Comparison of ENCODE assay signal across 8 mouse cellular contexts in genomic region chr9:50727925-50728651, GRCm38 (mm10). TPM values are rescaled to one million over a fixed set of nuclear protein-coding genes. Genes with fewer than 3 reads are reported as not detected.
DNase-seq lines count a peak whose midpoint lies in the region; ATAC-seq and TF ChIP-seq lines count a peak whose summit lies in the region.

No protein-coding gene starts in this region.

- H3K36me3 ChIP-seq in ES-Bruce4 (ENCODE audit: control insufficient read depth, insufficient read depth, low read length, poor library complexity, severe bottlenecking): no peaks in the 10 kb centered on the region
- H3K36me3 ChIP-seq in forebrain, embryonic 13.5 days (ENCODE audit: poor library complexity, severe bottlenecking): no peaks in the 10 kb centered on the region
- H3K36me3 ChIP-seq in liver, embryonic 16.5 days (ENCODE audit: control insufficient read depth, insufficient read depth): no peaks in the 10 kb centered on the region
- H3K36me3 ChIP-seq in neural tube, embryonic 14.5 days (ENCODE audit: control insufficient read depth, insufficient read depth, low read length): no peaks in the 10 kb centered on the region

- TF ChIP-seq CTCF in ES-Bruce4 (IDR thresholded peaks at IDR 0.05; ENCODE audit: low read depth, low read length): no peak

- DNase-seq in brain, embryonic 18.5 days (ENCODE audit: low read depth, low spot score): peak; percentile 89
- peak; percentile 73 to 76 for DNase-seq in heart, postnatal 14 days
- DNase-seq in layer of hippocampus, adult 18-20 months (ENCODE audit: low spot score in 2 of 2): peak; percentile 86 to 89
- peak; percentile 52 for DNase-seq in thymus, postnatal 14 days

- no peak overlapping the region for H3K27ac ChIP-seq in ES-Bruce4 (ENCODE audit: insufficient read depth, low read length)
- peak overlapping the region; percentile 78 for H3K27ac ChIP-seq in forebrain, embryonic 13.5 days
- H3K27ac ChIP-seq in liver, embryonic 16.5 days (ENCODE audit: low read length): no peak overlapping the region
- peak overlapping the region; percentile 72 for H3K27ac ChIP-seq in neural tube, embryonic 14.5 days (ENCODE audit: low read depth, low read length)

- H3K9ac ChIP-seq in ES-Bruce4 (ENCODE audit: low read depth, poor library complexity, severe bottlenecking): peak overlapping the region; percentile 38
- peak overlapping the region; percentile 81 for H3K9ac ChIP-seq in forebrain, embryonic 13.5 days
- H3K9ac ChIP-seq in liver, embryonic 16.5 days (ENCODE audit: low read depth, low read length): peak overlapping the region; percentile 28; the same call in 1 of the 2 replicates
- peak overlapping the region; percentile 74 for H3K9ac ChIP-seq in neural tube, embryonic 14.5 days (replicated peaks; ENCODE audit: low read depth, low read length)

- peak overlapping the region; percentile 67 for H3K4me3 ChIP-seq in ES-Bruce4 (ENCODE audit: low read depth, low read length)
- peak overlapping the region; percentile 59 for H3K4me3 ChIP-seq in forebrain, embryonic 13.5 days
- H3K4me3 ChIP-seq in liver, embryonic 16.5 days (ENCODE audit: low read depth, low read length): peak overlapping the region; percentile 57
- H3K4me3 ChIP-seq in neural tube, embryonic 14.5 days (ENCODE audit: low read depth, low read length): peak overlapping the region; percentile 59

- H3K27me3 ChIP-seq in ES-Bruce4 (ENCODE audit: control insufficient read depth, insufficient read depth, low read length, poor library complexity, severe bottlenecking): no peaks in the 10 kb centered on the region
- no peaks in the 10 kb centered on the region for H3K27me3 ChIP-seq in forebrain, embryonic 13.5 days
- H3K27me3 ChIP-seq in liver, embryonic 16.5 days (ENCODE audit: control insufficient read depth, insufficient read depth, low read depth, low read length): peaks cover 17% of the 10 kb centered on the region
- no peaks in the 10 kb centered on the region for H3K27me3 ChIP-seq in neural tube, embryonic 14.5 days (ENCODE audit: control insufficient read depth, insufficient read depth, low read length)

- no peak for TF ChIP-seq POLR2A in ES-Bruce4 (IDR thresholded peaks at IDR 0.05; ENCODE audit: insufficient read depth, low read length)

- WGBS in forebrain, embryonic 13.5 days: under 1% methylated on average over 45 of the region's 45 CpGs
- WGBS in liver, embryonic 16.5 days (ENCODE audit: insufficient replicate concordance): under 1% methylated on average over 45 of the region's 45 CpGs
- under 1% methylated on average over 42 of the region's 45 CpGs for WGBS in neural tube, embryonic 14.5 days

- H3K4me2 ChIP-seq in forebrain, embryonic 13.5 days: peak overlapping the region; percentile 92
- peak overlapping the region; percentile 69 for H3K4me2 ChIP-seq in liver, embryonic 16.5 days (ENCODE audit: low read depth, low read length)
- H3K4me2 ChIP-seq in neural tube, embryonic 14.5 days (ENCODE audit: low read depth, low read length): peak overlapping the region; percentile 74

- no peaks in the 10 kb centered on the region for H3K9me3 ChIP-seq in ES-Bruce4 (replicated peaks; ENCODE audit: control insufficient read depth, insufficient read depth, low read length, poor library complexity, severe bottlenecking)
- H3K9me3 ChIP-seq in forebrain, embryonic 13.5 days (replicated peaks): no peaks in the 10 kb centered on the region
- no peaks in the 10 kb centered on the region for H3K9me3 ChIP-seq in liver, embryonic 16.5 days (replicated peaks; ENCODE audit: control insufficient read depth, low read length)
- no peaks in the 10 kb centered on the region for H3K9me3 ChIP-seq in neural tube, embryonic 14.5 days (ENCODE audit: control insufficient read depth, low read length)

- H3K4me1 ChIP-seq in ES-Bruce4 (ENCODE audit: control insufficient read depth, insufficient read depth, low read length): no peaks in the 10 kb centered on the region
- H3K4me1 ChIP-seq in forebrain, embryonic 13.5 days: peaks cover 56% of the 10 kb centered on the region
- H3K4me1 ChIP-seq in liver, embryonic 16.5 days (ENCODE audit: control insufficient read depth, low read depth, low read length): no peaks in the 10 kb centered on the region
- peaks cover 21% of the 10 kb centered on the region; the same call in 1 of the 2 replicates for H3K4me1 ChIP-seq in neural tube, embryonic 14.5 days (ENCODE audit: control insufficient read depth, insufficient read depth, low read length)

- intact Hi-C loops in heart, postnatal 14 days (cut with DNase I): loop anchor here (5.0 kb wide), 1 partner anchor 34 kb away; no protein-coding TSS in a partner anchor

- ATAC-seq in forebrain, embryonic 13.5 days: peak; percentile 97
- ATAC-seq in liver, embryonic 16.5 days (ENCODE audit: low read depth): peak; percentile 55
- peak; percentile 97 for ATAC-seq in neural tube, embryonic 14.5 days (ENCODE audit: low read depth)

- no peak for TF ChIP-seq EP300 in ES-Bruce4 (IDR thresholded peaks at IDR 0.05; ENCODE audit: insufficient read depth, low read depth, low read length)

RNA-seq across cellular contexts. Expression of gene Dixdc1, which starts 11.2 kb away (rescaled TPM):
- 10.1 and 11.1 TPM in 2 replicates for polyA plus RNA-seq in ES-Bruce4 (2011; ENCODE audit: insufficient read depth, insufficient read length, low read depth, missing spikeins)
- polyA plus RNA-seq in forebrain, embryonic 13.5 days (2015; fragmentation: Nextera tagmentation; extraction: Ambion mirVana): 20.2 and 21.4 TPM in 2 replicates
- 1 to 10 TPM; 4.0 to 6.2 TPM for total RNA-seq in heart, postnatal 14 days (2021)
- 10 to 100 TPM; 77.1 to 84.1 TPM for total RNA-seq in layer of hippocampus, adult 18-20 months (2021)
- polyA plus RNA-seq in liver, embryonic 16.5 days (2015; fragmentation: Nextera tagmentation; extraction: Ambion mirVana): 2.2 and 2.7 TPM in 2 replicates
- 39.2 and 41.4 TPM in 2 replicates for polyA plus RNA-seq in neural tube, embryonic 14.5 days (2014; fragmentation: Nextera tagmentation; extraction: Ambion mirVana)

RNA-seq across cellular contexts. Expression of gene 2310030G06Rik, which starts 18.2 kb away (rescaled TPM):
- polyA plus RNA-seq in ES-Bruce4 (2011; ENCODE audit: insufficient read depth, insufficient read length, low read depth, missing spikeins): 23.7 and 31.2 TPM in 2 replicates
- 1.0 and 1.2 TPM in 2 replicates for polyA plus RNA-seq in forebrain, embryonic 13.5 days (2015; fragmentation: Nextera tagmentation; extraction: Ambion mirVana)
- 1 to 10 TPM; 2.0 to 3.2 TPM for total RNA-seq in heart, postnatal 14 days (2021)
- 1 to 10 TPM; 1.2 to 1.5 TPM for total RNA-seq in layer of hippocampus, adult 18-20 months (2021)
- 4.6 and 5.2 TPM in 2 replicates for polyA plus RNA-seq in liver, embryonic 16.5 days (2015; fragmentation: Nextera tagmentation; extraction: Ambion mirVana)
- 2.1 and 2.7 TPM in 2 replicates for polyA plus RNA-seq in neural tube, embryonic 14.5 days (2014; fragmentation: Nextera tagmentation; extraction: Ambion mirVana)

RNA-seq across cellular contexts. Expression of gene Cryab, which starts 23.0 kb away (rescaled TPM):
- polyA plus RNA-seq in ES-Bruce4 (2011; ENCODE audit: insufficient read depth, insufficient read length, low read depth, missing spikeins): 125 and 126 TPM in 2 replicates
- polyA plus RNA-seq in forebrain, embryonic 13.5 days (2015; fragmentation: Nextera tagmentation; extraction: Ambion mirVana): 4.7 and 6.5 TPM in 2 replicates
- total RNA-seq in heart, postnatal 14 days (2021): 1,000 to 10,000 TPM; 1,337 to 1,386 TPM
- total RNA-seq in layer of hippocampus, adult 18-20 months (2021): 100 to 1,000 TPM; 171 to 201 TPM
- 9.9 and 16.1 TPM in 2 replicates for polyA plus RNA-seq in liver, embryonic 16.5 days (2015; fragmentation: Nextera tagmentation; extraction: Ambion mirVana)
- 3.4 and 14.5 TPM in 2 replicates for polyA plus RNA-seq in neural tube, embryonic 14.5 days (2014; fragmentation: Nextera tagmentation; extraction: Ambion mirVana)

RNA-seq across cellular contexts. Expression of gene Hspb2, which starts 24.1 kb away (rescaled TPM):
- 22.3 and 22.7 TPM in 2 replicates for polyA plus RNA-seq in ES-Bruce4 (2011; ENCODE audit: insufficient read depth, insufficient read length, low read depth, missing spikeins)
- polyA plus RNA-seq in forebrain, embryonic 13.5 days (2015; fragmentation: Nextera tagmentation; extraction: Ambion mirVana): not detected in 2 replicates
- total RNA-seq in heart, postnatal 14 days (2021): 100 to 1,000 TPM; 128 to 131 TPM
- 1 to 10 TPM in 1 of 2 experiments, under 1 TPM in 1; 0.67 to 1.9 TPM for total RNA-seq in layer of hippocampus, adult 18-20 months (2021)
- polyA plus RNA-seq in liver, embryonic 16.5 days (2015; fragmentation: Nextera tagmentation; extraction: Ambion mirVana): 1.7 and 2.7 TPM in 2 replicates
- polyA plus RNA-seq in neural tube, embryonic 14.5 days (2014; fragmentation: Nextera tagmentation; extraction: Ambion mirVana): 0.72 TPM in 1 of 2 replicates, not detected in the other

RNA-seq across cellular contexts. Expression of gene Fdxacb1, which starts 39.9 kb away (rescaled TPM):
- 8.5 and 9.0 TPM in 2 replicates for polyA plus RNA-seq in ES-Bruce4 (2011; ENCODE audit: insufficient read depth, insufficient read length, low read depth, missing spikeins)
- 10.9 and 12.3 TPM in 2 replicates for polyA plus RNA-seq in forebrain, embryonic 13.5 days (2015; fragmentation: Nextera tagmentation; extraction: Ambion mirVana)
- 1 to 10 TPM; 5.7 to 6.0 TPM for total RNA-seq in heart, postnatal 14 days (2021)
- total RNA-seq in layer of hippocampus, adult 18-20 months (2021): 1 to 10 TPM; 5.2 to 5.9 TPM
- polyA plus RNA-seq in liver, embryonic 16.5 days (2015; fragmentation: Nextera tagmentation; extraction: Ambion mirVana): 7.8 and 7.9 TPM in 2 replicates
- polyA plus RNA-seq in neural tube, embryonic 14.5 days (2014; fragmentation: Nextera tagmentation; extraction: Ambion mirVana): 11.2 and 11.5 TPM in 2 replicates

Comparison
In these comparisons a context has a peak if more than half of its experiments do, and no peak if none do; other contexts are left out.
1. H3K27ac ChIP-seq: peak in forebrain, embryonic 13.5 days (single experiment) and neural tube, embryonic 14.5 days (single experiment); none in ES-Bruce4 (single experiment) and liver, embryonic 16.5 days (single experiment).
2. H3K9ac ChIP-seq: peak in every context shown above with its lines; median percentile 81 in forebrain, embryonic 13.5 days; 74 in neural tube, embryonic 14.5 days; 38 in ES-Bruce4; 28 in liver, embryonic 16.5 days.
3. Peak in every context shown above with its lines, with median percentiles within 50 percentile points of each other: H3K4me3 ChIP-seq, DNase-seq, ATAC-seq and H3K4me2 ChIP-seq.